Mouse (Mus musculus) brain, embryonic 14.5 days (tissue): ENCODE data around the gene Rbbp5.
A peak's percentile ranks its signal among the peaks of the same experiment; 100 is the strongest.

Experiments
- CTCF ChIP-seq: fragments of 200-500 bp; IDR thresholded peaks from 2 replicates; pipeline ENCODE4 v1.5.1; 2012; ENCODE audit warnings: inconsistent platforms, mild to moderate bottlenecking, moderate library complexity, borderline replicate concordance; ENCODE audit not compliant: insufficient read depth, insufficient read length; ENCODE audit errors: extremely low read depth
- POLR2A ChIP-seq: fragments of 200-500 bp; IDR thresholded peaks from 2 replicates; pipeline ENCODE4 v1.6.1; 2012; ENCODE audit warnings: mild to moderate bottlenecking, inconsistent platforms, borderline replicate concordance; ENCODE audit not compliant: poor library complexity, insufficient read depth, insufficient read length, severe bottlenecking; ENCODE audit errors: extremely low read depth

- TF ChIP-seq CTCF, result peak; percentile 12; the same call in 1 of the 2 replicates
- TF ChIP-seq POLR2A, result no peak
These were observed 36.2 kb upstream of the Rbbp5 start for GRCm38 (mm10) chr1:132440896-132441435.
